Comparison of ENCODE assay signal across 8 mouse cellular contexts in the genomic region with DNA sequence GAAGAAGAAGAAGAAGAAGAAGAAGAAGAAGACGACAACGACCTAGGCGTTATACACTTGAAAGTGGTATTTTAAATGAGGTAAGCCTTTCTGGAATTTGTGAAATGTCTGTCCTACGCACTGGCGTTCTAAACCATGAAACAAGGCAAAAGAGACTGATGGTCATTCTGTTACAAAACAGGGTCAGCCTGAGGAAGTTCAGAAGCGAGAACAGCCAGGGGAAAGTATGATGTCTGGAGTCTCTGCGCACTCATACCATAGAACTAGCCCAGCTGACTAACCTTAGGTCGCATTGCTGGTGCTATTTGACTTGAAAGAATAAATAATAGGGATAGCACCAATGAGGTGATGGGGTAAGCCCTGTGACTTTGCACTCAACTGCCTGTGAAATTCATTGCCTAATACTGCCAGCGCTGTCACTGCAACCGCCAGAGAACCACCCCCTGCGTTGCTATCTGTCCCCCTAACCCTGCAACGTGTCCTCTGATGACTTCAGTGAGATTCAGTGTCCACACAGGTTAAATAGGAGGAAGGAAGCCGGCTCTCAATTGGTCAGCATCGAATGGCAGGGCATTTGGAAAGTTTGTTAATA.
DNase-seq lines count a peak whose midpoint lies in the region; ATAC-seq and TF ChIP-seq lines count a peak whose summit lies in the region.

No protein-coding gene starts in this region.

- H3K4me1 ChIP-seq in hindbrain, embryonic 14.5 days (replicated peaks; ENCODE audit: control insufficient read depth, insufficient read depth, low read length), result peaks cover 24% of the 10 kb centered on the region
- H3K4me1 ChIP-seq in lung, embryonic 15.5 days, result peaks cover 19% of the 10 kb centered on the region
- peaks cover 20% of the 10 kb centered on the region for H3K4me1 ChIP-seq in small intestine, adult 2 months (ENCODE audit: control insufficient read depth, insufficient read depth, insufficient read length, low read length)

- WGBS in hindbrain, embryonic 14.5 days, result 46% methylated on average over 14 of the region's 14 CpGs
- 23% methylated on average over 14 of the region's 14 CpGs for WGBS in lung, embryonic 15.5 days
- 54% methylated on average over 14 of the region's 14 CpGs for WGBS in small intestine, adult 2 months

- peak overlapping the region; percentile 39 for H3K9ac ChIP-seq in hindbrain, embryonic 14.5 days
- H3K9ac ChIP-seq in lung, embryonic 15.5 days, result no peak overlapping the region

- no peak for TF ChIP-seq CTCF in small intestine, adult 2 months (IDR thresholded peaks at IDR 0.05; ENCODE audit: extremely low read depth, insufficient read length, insufficient replicate concordance, low read depth, low read length)

- no peak for ATAC-seq in hindbrain, embryonic 14.5 days (ENCODE audit: low FRiP score)
- ATAC-seq in lung, embryonic 15.5 days (ENCODE audit: borderline replicate concordance, extremely low read depth, low FRiP score, low TSS enrichment), result peak; percentile 39; the same call in 1 of the 2 replicates

- peak; percentile 95 for DNase-seq in heart, adult 11 months
- DNase-seq in heart, postnatal 4 days, result no peak
- peak; percentile 12 for DNase-seq in c-Kit-positive CD71-positive TER-119-positive erythroid progenitor cells, embryonic 14.5 days (ENCODE audit: low spot score)
- no peak for DNase-seq in hindbrain, embryonic 14.5 days (ENCODE audit: low spot score)
- no peak for DNase-seq in layer of hippocampus, adult 9-11 months
- no peak for DNase-seq in layer of hippocampus, postnatal 10 days (ENCODE audit: low spot score in 2 of 2)

- H3K4me2 ChIP-seq in hindbrain, embryonic 14.5 days (replicated peaks), result peak overlapping the region; percentile 50
- H3K4me2 ChIP-seq in lung, embryonic 15.5 days, result peak overlapping the region; percentile 60

- no peak for TF ChIP-seq POLR2A in small intestine, adult 2 months (IDR thresholded peaks at IDR 0.05; ENCODE audit: low read depth, low read length)

- H3K9me3 ChIP-seq in hindbrain, embryonic 14.5 days (ENCODE audit: control insufficient read depth, low read length), result no peaks in the 10 kb centered on the region
- no peaks in the 10 kb centered on the region for H3K9me3 ChIP-seq in lung, embryonic 15.5 days

- H3K27ac ChIP-seq in hindbrain, embryonic 14.5 days, result peak overlapping the region; percentile 78
- peak overlapping the region; percentile 57; the same call in 1 of the 2 replicates for H3K27ac ChIP-seq in lung, embryonic 15.5 days
- H3K27ac ChIP-seq in small intestine, adult 2 months (ENCODE audit: insufficient read depth, low read depth, low read length), result peak overlapping the region; percentile 19; the same call in 1 of the 2 replicates

- no peaks in the 10 kb centered on the region for H3K27me3 ChIP-seq in hindbrain, embryonic 14.5 days (ENCODE audit: control insufficient read depth, insufficient read depth, low read length)
- H3K27me3 ChIP-seq in lung, embryonic 15.5 days, result no peaks in the 10 kb centered on the region
- no peaks in the 10 kb centered on the region for H3K27me3 ChIP-seq in small intestine, adult 2 months (ENCODE audit: control insufficient read depth, insufficient read depth, low read length)

- H3K4me3 ChIP-seq in hindbrain, embryonic 14.5 days (replicated peaks; ENCODE audit: low read length), result peak overlapping the region; percentile 24
- H3K4me3 ChIP-seq in lung, embryonic 15.5 days, result peak overlapping the region; percentile 40
- H3K4me3 ChIP-seq in small intestine, adult 2 months (ENCODE audit: low read depth, low read length), result peak overlapping the region; percentile 48

- no peaks in the 10 kb centered on the region for H3K36me3 ChIP-seq in hindbrain, embryonic 14.5 days (replicated peaks; ENCODE audit: control insufficient read depth, insufficient read depth)
- H3K36me3 ChIP-seq in lung, embryonic 15.5 days, result no peaks in the 10 kb centered on the region
- H3K36me3 ChIP-seq in small intestine, adult 2 months (ENCODE audit: control insufficient read depth, insufficient read depth, low read length), result no peaks in the 10 kb centered on the region

Comparison
In these comparisons a context has a peak if more than half of its experiments do, and no peak if none do; other contexts are left out.
1. DNase-seq: peak in heart, adult 11 months (single experiment) and c-Kit-positive CD71-positive TER-119-positive erythroid progenitor cells, embryonic 14.5 days (single experiment); none in heart, postnatal 4 days (single experiment), hindbrain, embryonic 14.5 days (single experiment), layer of hippocampus, adult 9-11 months (single experiment) and layer of hippocampus, postnatal 10 days (0 of 2).
2. H3K27ac ChIP-seq: peak in every context shown above with its lines; median percentile 78 in hindbrain, embryonic 14.5 days; 57 in lung, embryonic 15.5 days; 19 in small intestine, adult 2 months.
3. Peak in every context shown above with its lines, with median percentiles within 50 percentile points of each other: H3K4me3 ChIP-seq.